Mouse (Mus musculus): ENCODE measurements at regions not wholly inside any gene's neighbourhood (a gene's known extent, or its start where the extent isn't known, plus 50 kb on each side); places are given as distances from the start of the nearest gene placed in this dataset.

- in situ Hi-C loops (cut with MboI, MseI): no loop called here
Observed at GRCm38 (mm10) chr9:61259421-61260174, 112.6 kb upstream of the Tle3 start.

DNA sequence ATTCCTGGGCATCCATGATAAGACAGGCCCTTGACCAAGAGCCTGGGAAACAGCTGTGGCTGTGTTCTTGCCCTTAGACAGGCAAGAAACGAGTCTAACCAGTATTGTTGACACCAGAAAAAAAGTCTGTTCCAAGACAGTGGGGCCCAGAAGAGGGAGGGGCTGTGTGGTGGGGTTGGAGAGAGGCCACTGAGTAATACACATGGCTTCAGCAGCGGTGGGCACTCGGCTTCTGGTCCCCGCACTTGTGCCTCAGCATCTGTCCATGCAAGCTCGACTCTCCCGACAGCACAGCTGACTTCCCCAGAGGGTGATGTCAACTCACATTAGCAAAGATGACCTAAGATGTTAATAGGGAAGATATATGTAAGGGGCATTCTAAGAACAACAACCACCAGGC is 110.9 kb upstream of the Tle3 start:
- in situ Hi-C loops (cut with MboI, MseI): no loop called here

GRCm38 (mm10) chr9:61261739-61262333 is 110.3 kb upstream of the Tle3 start:
- in situ Hi-C loops (cut with MboI, MseI): no loop called here

DNA sequence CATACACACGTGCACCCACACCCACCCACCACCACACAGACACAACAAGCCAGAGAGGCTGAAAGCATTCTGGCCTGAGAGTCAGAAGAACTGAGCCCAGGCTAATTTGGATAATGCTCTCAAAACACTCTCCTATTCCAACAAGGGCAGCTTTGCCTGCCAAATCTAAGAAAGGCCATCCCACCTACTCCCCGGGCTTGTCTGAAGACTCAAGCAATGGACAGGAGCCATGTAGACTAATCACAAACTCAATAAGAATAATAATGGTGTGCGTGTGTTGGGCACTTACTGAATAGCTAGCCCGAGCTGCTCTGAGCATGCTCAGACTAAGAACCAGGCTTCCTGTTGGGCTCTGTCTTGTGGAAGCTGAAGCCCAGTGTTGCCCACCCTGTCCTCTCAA is 108.8 kb upstream of the Tle3 start:
- in situ Hi-C loops (cut with MboI, MseI): no loop called here

DNA sequence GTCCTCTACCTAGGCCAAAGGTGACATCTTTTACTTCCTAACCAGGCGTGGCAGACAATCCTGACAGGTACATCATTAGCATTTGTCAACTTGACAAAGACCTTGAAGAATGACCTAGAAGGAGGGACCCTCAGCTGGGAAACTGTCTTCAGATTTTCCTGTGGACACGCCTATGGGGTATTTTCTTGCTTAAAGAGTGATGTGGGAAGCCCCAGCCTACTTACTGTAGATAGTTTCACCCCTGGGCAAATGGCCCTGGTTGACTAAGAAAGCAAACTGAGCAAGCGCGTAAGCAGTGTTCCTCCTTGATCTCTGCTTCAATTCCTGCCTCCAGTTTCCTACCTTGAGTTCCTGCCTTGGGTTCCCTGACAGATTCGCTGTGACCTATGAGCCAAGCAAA is 106.7 kb upstream of the Tle3 start:
- in situ Hi-C loops (cut with MboI, MseI): no loop called here

DNA sequence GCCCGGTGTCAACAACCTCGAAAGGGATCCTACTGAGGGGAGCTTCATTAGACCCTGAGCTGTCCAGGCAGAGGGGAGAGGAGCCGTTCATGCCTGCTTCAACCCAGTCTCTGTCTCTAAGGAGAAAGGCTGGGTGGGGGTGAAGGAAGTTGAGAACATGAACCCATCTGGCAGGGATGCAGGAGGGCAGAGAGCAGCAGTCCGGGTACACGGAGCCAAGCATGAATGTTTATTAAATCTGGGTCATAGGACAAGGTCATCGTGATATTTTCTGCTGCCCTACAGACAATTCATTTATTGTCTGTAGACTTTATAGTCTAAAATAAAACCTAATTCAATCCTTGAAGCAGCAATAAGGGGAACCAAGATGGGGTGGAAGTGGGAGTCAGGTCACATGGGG is 105.2 kb upstream of the Tle3 start:
- in situ Hi-C loops (cut with MboI, MseI): no loop called here

DNA sequence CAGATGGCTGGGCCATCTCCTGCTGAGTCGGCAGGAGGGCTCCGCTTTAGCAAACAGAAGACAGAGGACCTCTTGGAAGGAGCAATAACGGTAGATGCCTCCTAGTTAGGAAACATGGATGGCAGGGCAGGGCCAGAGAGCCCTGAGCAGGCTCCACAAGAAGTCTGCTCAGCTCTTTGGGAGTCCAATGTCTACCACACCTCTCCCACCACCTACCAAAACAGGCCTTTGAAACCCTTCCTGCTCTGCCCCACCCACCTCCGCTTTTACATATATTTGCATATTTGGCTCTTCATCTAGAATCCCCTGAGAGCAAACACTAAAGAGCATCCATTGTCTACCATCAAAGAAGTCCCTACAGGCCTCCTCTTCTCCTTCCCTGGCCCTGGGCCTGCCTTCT is 104.6 kb upstream of the Tle3 start:
- in situ Hi-C loops (cut with MboI, MseI): no loop called here

GRCm38 (mm10) chr9:61268162-61268561 is 104.0 kb upstream of the Tle3 start:
- in situ Hi-C loops (cut with MboI, MseI): no loop called here

GRCm38 (mm10) chr9:61268681-61269080 is 103.5 kb upstream of the Tle3 start:
- in situ Hi-C loops (cut with MboI, MseI): no loop called here

- in situ Hi-C loops (cut with MboI, MseI): no loop called here
Observed at GRCm38 (mm10) chr9:61269151-61269870, 102.9 kb upstream of the Tle3 start.

GRCm38 (mm10) chr9:61271243-61271642 is 100.9 kb upstream of the Tle3 start:
- in situ Hi-C loops (cut with MboI, MseI): no loop called here

DNA sequence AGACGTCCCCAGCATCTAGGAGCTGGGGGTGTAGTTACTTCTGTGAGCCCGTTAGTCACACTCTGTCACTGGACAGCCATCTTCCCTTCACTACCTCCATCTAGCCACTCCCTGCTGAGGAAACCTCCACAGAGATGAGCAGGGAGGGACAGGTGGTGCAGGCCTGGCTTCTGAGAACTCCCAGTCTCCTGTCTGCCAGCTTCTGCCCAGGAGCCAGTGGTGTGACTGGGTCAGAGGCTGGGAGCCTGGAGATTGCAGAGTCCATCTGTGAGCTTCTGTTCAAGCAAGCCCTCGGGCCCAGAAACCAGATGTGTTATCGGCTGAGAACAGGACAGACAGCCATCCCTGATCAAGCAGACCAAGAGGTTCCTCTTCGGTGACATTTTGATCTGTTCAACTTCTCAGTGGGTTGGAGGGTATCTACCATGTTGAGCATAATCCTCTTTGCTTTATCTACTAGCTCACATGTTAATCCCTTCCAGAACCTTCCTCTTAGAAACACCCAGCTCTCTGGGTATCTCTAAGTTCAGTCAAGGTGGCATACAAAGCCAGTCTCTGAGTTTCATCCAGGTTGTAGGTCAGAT is 100.3 kb upstream of the Tle3 start:
- in situ Hi-C loops (cut with MboI, MseI): no loop called here

DNA sequence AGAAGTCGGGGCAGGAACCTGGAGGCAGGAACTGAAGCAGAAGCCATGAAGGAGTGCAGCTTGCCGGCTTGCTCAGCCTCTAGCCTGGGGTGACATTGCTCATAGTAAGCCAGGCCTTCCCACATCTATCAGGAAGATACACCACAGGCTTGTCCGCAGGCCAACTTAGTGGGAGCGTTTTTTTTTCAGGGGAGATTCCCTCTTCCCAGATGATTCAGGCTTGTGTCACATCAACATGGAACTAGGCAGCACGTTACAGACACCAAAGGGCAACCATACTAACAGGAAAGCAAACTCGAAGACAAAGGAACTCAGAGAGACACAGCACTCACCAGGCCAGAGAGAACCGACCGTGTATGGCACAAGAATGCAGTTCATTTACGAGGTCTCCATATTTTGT is 98.1 kb upstream of the Tle3 start:
- in situ Hi-C loops (cut with MboI, MseI): no loop called here

- in situ Hi-C loops (cut with MboI, MseI): no loop called here
Observed at GRCm38 (mm10) chr9:61277369-61278215, 94.6 kb upstream of the Tle3 start.

GRCm38 (mm10) chr9:61278216-61278758 is 93.9 kb upstream of the Tle3 start:
- in situ Hi-C loops (cut with MboI, MseI): no loop called here

DNA sequence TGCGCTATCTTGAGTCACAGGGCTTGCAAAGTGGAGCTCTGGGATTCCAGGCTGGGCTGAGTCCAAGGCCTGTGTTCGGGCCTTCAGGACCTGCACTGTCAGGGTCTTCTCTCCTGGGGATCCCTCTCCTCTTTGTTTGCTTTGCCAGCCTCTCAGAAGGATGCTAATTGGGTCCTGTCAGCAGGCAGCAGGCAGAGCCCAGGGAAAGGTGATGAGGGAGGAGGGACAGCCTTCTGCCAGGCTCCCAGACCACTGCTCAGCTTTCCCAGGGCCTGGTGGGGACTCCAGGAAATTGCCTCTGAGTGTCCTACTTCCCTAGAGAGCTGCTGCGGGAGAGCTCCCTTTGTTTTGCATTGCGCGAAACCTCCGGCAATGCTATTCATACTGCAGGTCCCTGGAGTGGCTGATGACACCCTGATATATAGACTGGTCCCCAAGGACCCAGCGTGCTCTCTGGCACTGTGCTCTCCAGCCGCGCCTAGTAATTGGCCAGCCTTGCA is 93.1 kb upstream of the Tle3 start:
- in situ Hi-C loops (cut with MboI, MseI): no loop called here

DNA sequence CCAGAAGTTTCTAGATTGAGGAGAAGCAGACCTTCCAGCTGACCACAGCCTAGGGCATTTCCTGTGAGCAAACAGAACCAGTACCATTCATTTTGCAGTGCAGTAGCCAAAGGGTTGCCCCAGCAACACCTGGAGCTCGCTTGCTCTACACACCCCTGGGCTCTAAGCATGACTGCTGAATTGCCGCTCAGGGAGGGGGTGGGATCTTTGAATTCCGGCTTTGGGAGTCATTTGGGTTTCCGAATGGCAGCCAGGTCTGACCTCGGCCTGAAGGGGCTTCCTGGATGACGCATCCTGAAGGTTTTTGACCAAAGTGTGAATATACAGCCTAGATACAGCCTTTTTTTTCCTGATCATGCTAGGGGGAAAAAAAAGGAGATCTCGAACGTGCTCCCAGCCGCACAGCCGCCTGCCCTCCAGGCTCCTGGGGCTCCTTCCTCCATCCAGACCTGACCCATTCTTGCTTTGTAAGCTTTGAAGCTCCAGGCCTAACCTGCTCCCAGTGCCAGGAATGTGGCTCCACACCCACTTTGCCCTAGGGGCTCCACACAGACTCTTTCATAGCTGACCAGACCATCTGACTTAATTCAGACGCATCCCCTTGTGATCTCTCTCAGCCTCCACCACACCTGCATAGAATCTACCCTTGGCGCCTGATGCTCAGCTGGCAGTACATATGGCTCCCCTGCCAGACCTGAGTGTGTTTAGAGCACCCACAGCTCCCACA is 91.1 kb upstream of the Tle3 start:
- in situ Hi-C loops (cut with MboI, MseI): no loop called here

DNA sequence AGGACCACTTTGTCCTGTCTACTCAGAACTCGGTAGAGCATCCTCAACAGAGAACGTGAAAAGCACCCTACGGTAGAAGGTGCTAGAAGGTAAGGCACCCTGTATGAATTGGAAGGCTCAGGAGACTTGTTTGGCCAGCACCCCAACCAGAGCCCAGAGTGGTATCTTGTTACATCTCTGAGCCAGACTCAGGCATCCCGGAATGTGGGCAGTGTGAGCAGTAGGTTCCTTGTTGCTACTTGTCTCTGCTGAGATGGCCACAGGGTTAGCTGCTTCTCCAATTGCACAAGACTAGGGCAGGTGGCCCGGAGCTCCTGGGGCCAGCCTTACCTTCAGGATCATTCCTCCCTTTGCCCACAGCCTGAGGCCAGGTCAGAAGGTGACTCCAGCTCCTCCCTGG is 88.9 kb upstream of the Tle3 start:
- in situ Hi-C loops (cut with MboI, MseI): no loop called here

DNA sequence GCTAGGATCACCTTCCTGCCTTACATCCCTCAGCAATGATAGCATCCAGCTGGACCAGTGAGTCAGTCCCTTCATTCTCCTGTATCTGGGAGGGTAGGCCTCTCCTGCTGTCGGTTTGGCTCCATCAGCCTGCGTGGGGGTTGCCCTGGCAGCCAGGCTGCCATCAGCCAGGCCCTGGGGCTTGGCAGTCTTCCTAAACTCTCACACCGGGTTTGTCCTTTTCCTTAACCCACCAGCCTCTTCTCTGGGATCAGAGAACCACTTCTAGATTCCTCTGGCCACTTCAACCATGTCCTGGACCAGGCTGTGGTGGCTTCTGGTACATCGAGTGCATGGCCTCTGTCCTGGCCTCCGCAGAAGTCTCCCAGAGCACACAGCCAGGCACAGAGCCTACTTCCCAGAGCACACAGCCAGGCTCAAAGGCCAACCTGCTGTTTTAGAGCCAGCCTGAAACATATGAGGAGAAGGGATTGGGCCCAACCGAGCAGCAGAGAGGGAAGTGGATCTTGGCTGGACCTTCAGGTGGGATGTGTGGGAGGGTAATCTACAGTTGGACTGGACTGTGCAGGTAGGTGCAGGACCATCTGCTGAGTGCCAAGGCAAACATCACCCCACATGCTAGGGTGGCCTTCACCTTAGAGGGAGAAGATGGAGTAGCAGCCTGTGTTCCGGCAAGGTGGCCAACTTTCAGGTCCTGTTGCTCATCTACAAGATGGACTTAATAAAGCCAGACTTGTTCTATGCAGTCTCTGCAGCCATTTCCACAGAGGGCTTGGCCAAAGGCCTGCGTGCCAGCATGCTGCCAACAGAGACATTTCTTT is 87.8 kb upstream of the Tle3 start:
- in situ Hi-C loops (cut with MboI, MseI): no loop called here

DNA sequence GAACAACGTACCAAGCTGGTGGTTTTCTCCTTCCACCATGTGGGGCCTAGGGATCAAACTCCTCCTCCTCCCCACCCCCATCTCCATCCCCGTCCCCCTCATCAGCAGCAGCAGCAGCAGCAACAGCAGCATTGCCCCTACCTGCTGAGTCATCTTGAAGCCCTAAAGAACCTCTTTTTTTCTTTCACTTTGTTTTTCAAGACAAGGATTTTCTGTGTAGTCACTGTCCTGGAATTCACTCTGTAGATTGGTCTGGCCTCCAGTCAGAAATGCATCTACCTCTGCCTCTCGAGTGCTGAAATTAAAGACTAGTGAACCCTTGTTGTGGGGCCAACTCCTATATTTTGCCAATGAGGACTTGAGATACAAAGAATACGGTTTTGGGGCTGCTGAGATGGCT is 85.6 kb upstream of the Tle3 start:
- in situ Hi-C loops (cut with MboI, MseI): no loop called here

Measured in T-helper 17 cell (primary cell).